Mouse (Mus musculus) cerebellum, adult 18-20 months (tissue): Measurements from ENCODE around the gene Olfr836.
"Not testable (repeated sequence)": the region's sequence is repeated elsewhere in the genome, so short reads cannot be mapped to it uniquely, and the experiment has no call there.

ENCODE experiments used
- DNase-seq, 2 experiments: peaks; one replicate each; pipeline ENCODE4 v3.0.0; 2021

The Olfr836 gene

GRCm38 (mm10) chr9:19120082-19120481 lies at the start of gene Olfr836:
Gene Olfr836, plus strand, starts transcription at chr9:19120382.
- no peak for DNase-seq

- DNase-seq, result no peak
Observed at GRCm38 (mm10) chr9:19084986-19085385, 35.2 kb upstream of the Olfr836 start.

GRCm38 (mm10) chr9:19092889-19093753 lies 27.1 kb upstream of the Olfr836 start:
- DNase-seq, result not testable (repeated sequence)

- no peak for DNase-seq
Observed at GRCm38 (mm10) chr9:19097286-19097685, 22.9 kb upstream of the Olfr836 start.

GRCm38 (mm10) chr9:19136017-19136416 lies 15.8 kb downstream of the Olfr836 start, which contains the start of gene Olfr837:
Gene Olfr837, plus strand, starts transcription at chr9:19136317.
- DNase-seq, result no peak
